19 mouse cellular contexts compared by ENCODE assay signal in the genomic region with DNA sequence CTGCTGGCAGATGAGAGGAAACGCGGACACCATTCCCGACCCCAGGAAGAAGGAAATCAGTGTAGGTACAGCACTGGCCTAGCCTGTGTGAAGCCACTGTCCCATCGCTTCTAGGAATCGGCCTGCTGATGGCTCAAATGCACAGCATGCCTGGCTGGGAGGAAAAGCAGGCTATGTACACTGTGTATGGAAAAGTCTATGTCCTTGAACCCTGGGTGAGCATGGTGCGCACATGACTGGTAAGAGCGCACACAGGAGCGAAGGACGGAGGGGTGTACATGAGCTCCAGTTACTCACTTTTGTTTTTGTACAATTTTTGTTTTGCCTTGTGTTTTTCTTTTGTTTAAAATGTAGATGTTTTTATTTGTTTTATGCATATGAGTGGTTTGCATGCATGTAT. TPM values are rescaled to one million over a fixed set of nuclear protein-coding genes. Genes with fewer than 3 reads are reported as not detected.
DNase-seq lines count a peak whose midpoint lies in the region; ATAC-seq and TF ChIP-seq lines count a peak whose summit lies in the region.
"Had no signal": no experiment of that assay in that cellular context is flagged by ENCODE, and none has a peak within 500 bp of the region (broad histone marks: within the 10 kb centered on the region; RNA-seq: fewer than 3 reads in every experiment).

No protein-coding gene starts in this region.

- no peak overlapping the region for H3K9ac ChIP-seq in liver, embryonic 16.5 days (ENCODE audit: low read depth, low read length)
- H3K9ac ChIP-seq in liver, embryonic 11.5 days (ENCODE audit: low read depth, low read length) = no peak overlapping the region
- no peak overlapping the region for H3K9ac ChIP-seq in liver, postnatal 0 days (replicated peaks)

- no peaks in the 10 kb centered on the region; the same call in 1 of the 2 replicates for H3K4me1 ChIP-seq in liver, embryonic 16.5 days (ENCODE audit: control insufficient read depth, low read depth, low read length)
- no peaks in the 10 kb centered on the region for H3K4me1 ChIP-seq in liver, embryonic 11.5 days (replicated peaks; ENCODE audit: control insufficient read depth, insufficient read depth, low read length)
- H3K4me1 ChIP-seq in liver, postnatal 0 days (ENCODE audit: insufficient read depth) = peaks cover 9% of the 10 kb centered on the region; the same call in 1 of the 2 replicates

- TF ChIP-seq EP300 in liver, postnatal 0 days (IDR thresholded peaks at IDR 0.05; ENCODE audit: low read depth) = no peak

- DNase-seq in liver, embryonic 11.5 days (ENCODE audit: low spot score) = no peak
- DNase-seq in liver, postnatal 0 days = no peak
- DNase-seq in liver = no peak
- DNase-seq: adrenal gland, adult 2 months; adrenal gland, adult 8-10 months; adrenal gland, postnatal 10 days; adrenal gland, postnatal 14 days; adrenal gland, postnatal 25 days; adrenal gland, postnatal 36 days; B cell, adult 2 months; cerebellum, adult 11 months; cerebellum, adult 11-12 months; cerebellum, adult 18-20 months had no signal

- H3K9me3 ChIP-seq in liver, embryonic 16.5 days (replicated peaks; ENCODE audit: control insufficient read depth, low read length) = no peaks in the 10 kb centered on the region
- no peaks in the 10 kb centered on the region for H3K9me3 ChIP-seq in liver, embryonic 11.5 days (ENCODE audit: control insufficient read depth, low read length)
- H3K9me3 ChIP-seq in liver, postnatal 0 days (ENCODE audit: low read length) = no peaks in the 10 kb centered on the region
- H3K9me3 ChIP-seq: G1E had no signal

- TF ChIP-seq CTCF in liver, postnatal 0 days (IDR thresholded peaks at IDR 0.05; ENCODE audit: low read depth) = no peak

- WGBS in liver, embryonic 16.5 days (ENCODE audit: insufficient replicate concordance) = 80% methylated on average over 9 of the region's 9 CpGs
- 88% methylated on average over 9 of the region's 9 CpGs for WGBS in liver, embryonic 11.5 days
- WGBS in liver, postnatal 0 days (ENCODE audit: insufficient replicate concordance) = 75% methylated on average over 9 of the region's 9 CpGs

- no peak overlapping the region for H3K4me2 ChIP-seq in liver, embryonic 16.5 days (ENCODE audit: low read depth, low read length)
- H3K4me2 ChIP-seq in liver, embryonic 11.5 days = no peak overlapping the region
- H3K4me2 ChIP-seq in liver, postnatal 0 days (ENCODE audit: low read depth, low read length) = no peak overlapping the region

- no peak overlapping the region for H3K4me3 ChIP-seq in liver, embryonic 16.5 days (ENCODE audit: low read depth, low read length)
- H3K4me3 ChIP-seq in liver, embryonic 11.5 days (ENCODE audit: low read depth, low read length) = no peak overlapping the region
- no peak overlapping the region for H3K4me3 ChIP-seq in liver, postnatal 0 days (ENCODE audit: low read depth, low read length)

- no peak overlapping the region for H3K27ac ChIP-seq in liver, embryonic 16.5 days (ENCODE audit: low read length)
- H3K27ac ChIP-seq in liver, embryonic 11.5 days (ENCODE audit: low read depth, low read length) = no peak overlapping the region
- no peak overlapping the region for H3K27ac ChIP-seq in liver, postnatal 0 days (ENCODE audit: low read depth)

- no peaks in the 10 kb centered on the region for H3K27me3 ChIP-seq in liver, embryonic 16.5 days (ENCODE audit: control insufficient read depth, insufficient read depth, low read depth, low read length)
- H3K27me3 ChIP-seq in liver, embryonic 11.5 days (replicated peaks; ENCODE audit: control insufficient read depth, insufficient read depth, low read length) = no peaks in the 10 kb centered on the region
- no peaks in the 10 kb centered on the region for H3K27me3 ChIP-seq in liver, postnatal 0 days (ENCODE audit: insufficient read depth, low read length)
- H3K27me3 ChIP-seq: CH12.LX, Patski had no signal

- ATAC-seq in liver, embryonic 16.5 days (ENCODE audit: low read depth) = peak; percentile 61
- ATAC-seq in liver, embryonic 11.5 days (replicated peaks; ENCODE audit: low FRiP score) = no peak
- peak; percentile 55; the same call in 1 of the 2 replicates for ATAC-seq in liver, postnatal 0 days
- ATAC-seq: activated CD4-positive, CD25-positive, alpha-beta regulatory T cell, adult 4 months; CD4-positive, CD25-positive, alpha-beta regulatory T cell, adult 4 months; Patski had no signal

- no peaks in the 10 kb centered on the region for H3K36me3 ChIP-seq in liver, embryonic 16.5 days (ENCODE audit: control insufficient read depth, insufficient read depth)
- H3K36me3 ChIP-seq in liver, embryonic 11.5 days (ENCODE audit: control insufficient read depth, insufficient read depth, low read length) = no peaks in the 10 kb centered on the region
- no peaks in the 10 kb centered on the region; the same call in 1 of the 2 replicates for H3K36me3 ChIP-seq in liver, postnatal 0 days (replicated peaks; ENCODE audit: insufficient read depth, low read length)
- H3K36me3 ChIP-seq: G1E had no signal

RNA-seq across cellular contexts. Expression of a gene that starts 47.2 kb away (rescaled TPM):
- polyA plus RNA-seq in liver, embryonic 16.5 days (2015; fragmentation: Nextera tagmentation; extraction: Ambion mirVana) = 20.3 and 24.2 TPM in 2 replicates
- 71.3 and 80.0 TPM in 2 replicates for polyA plus RNA-seq in liver, embryonic 11.5 days (2014; fragmentation: Nextera tagmentation; extraction: Ambion mirVana)
- polyA plus RNA-seq in liver, postnatal 0 days (2015; fragmentation: Nextera tagmentation; extraction: Ambion mirVana) = 3.8 and 3.9 TPM in 2 replicates
